Mouse (Mus musculus): ENCODE data around the gene Gm906.
"Not testable (repeated sequence)": the region's sequence is repeated elsewhere in the genome, so short reads cannot be mapped to it uniquely, and the experiment has no call there.

DNA sequence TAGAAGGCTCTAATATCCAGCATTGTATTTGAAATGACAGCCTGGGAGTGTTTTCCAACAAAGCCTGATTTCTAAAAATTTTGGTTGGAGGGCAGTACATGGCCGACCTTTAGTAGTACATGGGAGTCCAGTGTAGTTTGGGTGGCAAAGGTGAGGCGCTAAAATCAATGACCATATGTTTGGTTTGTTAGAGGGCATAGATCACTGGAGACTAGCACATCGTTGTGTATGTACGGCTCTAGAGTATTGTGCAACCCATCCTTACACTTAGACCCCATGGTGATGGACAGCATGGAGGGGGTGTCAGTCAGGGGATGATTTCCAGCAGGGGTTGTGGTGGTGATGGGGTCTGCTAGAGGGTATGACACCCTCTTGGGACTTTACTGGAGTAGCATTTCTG, 33.2 kb upstream of the Gm906 start:
- TF ChIP-seq CTCF (IDR thresholded peaks at IDR 0.05; ENCODE audit: control insufficient read depth, insufficient read depth, insufficient read length); USF1 (IDR thresholded peaks at IDR 0.05; ENCODE audit: low read depth); MAX (IDR thresholded peaks at IDR 0.05); CEBPB (IDR thresholded peaks at IDR 0.05; ENCODE audit: low read depth); MYOG (IDR thresholded peaks at IDR 0.05; ENCODE audit: control insufficient read depth, extremely low read depth, insufficient read length): not testable (repeated sequence)
